8 mouse cellular contexts compared by ENCODE assay signal in genomic region chr10:75316472-75316871, GRCm38 (mm10). TPM values are rescaled to one million over a fixed set of nuclear protein-coding genes. Genes with fewer than 3 reads are reported as not detected.
DNase-seq lines count a peak whose midpoint lies in the region; ATAC-seq lines count a peak whose summit lies in the region.

No protein-coding gene starts in this region.

- DNase-seq in embryonic facial prominence, embryonic 14.5 days (ENCODE audit: low spot score), result peak; percentile 16
- DNase-seq in intestine, embryonic 14.5 days (ENCODE audit: low spot score), result no peak
- DNase-seq in layer of hippocampus, adult 11-12 months (ENCODE audit: low spot score), result no peak
- no peak for DNase-seq in gastrocnemius, adult 18-20 months (ENCODE audit: low spot score)
- DNase-seq in cerebellum, postnatal 14 days, result no peak

- H3K27me3 ChIP-seq in megakaryocyte, embryonic 14.5 days (replicated peaks), result no peaks in the 10 kb centered on the region
- H3K27me3 ChIP-seq in embryonic facial prominence, embryonic 14.5 days (replicated peaks; ENCODE audit: control insufficient read depth, insufficient read depth, low read length), result peaks cover 26% of the 10 kb centered on the region
- peaks cover 21% of the 10 kb centered on the region for H3K27me3 ChIP-seq in intestine, embryonic 14.5 days (replicated peaks; ENCODE audit: control insufficient read depth, insufficient read depth, low read length)

- peak overlapping the region; percentile 72 for H3K4me2 ChIP-seq in embryonic facial prominence, embryonic 14.5 days (ENCODE audit: low read depth, low read length)
- H3K4me2 ChIP-seq in intestine, embryonic 14.5 days (ENCODE audit: low read length), result peak overlapping the region; percentile 73

- no peak overlapping the region for H3K27ac ChIP-seq in embryonic facial prominence, embryonic 14.5 days (replicated peaks; ENCODE audit: low read depth, low read length)
- no peak overlapping the region for H3K27ac ChIP-seq in intestine, embryonic 14.5 days (ENCODE audit: low read depth)

- no peaks in the 10 kb centered on the region for H3K9me3 ChIP-seq in megakaryocyte, embryonic 14.5 days
- no peaks in the 10 kb centered on the region for H3K9me3 ChIP-seq in embryonic facial prominence, embryonic 14.5 days (ENCODE audit: control insufficient read depth, low read length)
- H3K9me3 ChIP-seq in intestine, embryonic 14.5 days (ENCODE audit: control insufficient read depth, low read length), result no peaks in the 10 kb centered on the region

- no peak for ATAC-seq in megakaryocyte, adult 5-6 weeks (ENCODE audit: poor library complexity, severe bottlenecking)
- peak; percentile 9 for ATAC-seq in embryonic facial prominence, embryonic 14.5 days (ENCODE audit: low read depth)
- peak; percentile 28 for ATAC-seq in intestine, embryonic 14.5 days (replicated peaks; ENCODE audit: low FRiP score, low TSS enrichment, low read depth)
- 0 out of 2 replicates have a peak, but pooled peaks have one; percentile 3 for ATAC-seq in monocyte, adult 5-6 weeks (replicated peaks; ENCODE audit: insufficient number of reproducible peaks, low FRiP score, low TSS enrichment, poor library complexity, severe bottlenecking)

- 4% methylated on average over 7 of the region's 9 CpGs for WGBS in embryonic facial prominence, embryonic 14.5 days
- WGBS in intestine, embryonic 14.5 days, result 6% methylated on average over 7 of the region's 9 CpGs

- H3K4me3 ChIP-seq in megakaryocyte, embryonic 14.5 days (replicated peaks), result peak overlapping the region; percentile 99
- H3K4me3 ChIP-seq in embryonic facial prominence, embryonic 14.5 days (ENCODE audit: low read depth, low read length), result peak overlapping the region; percentile 47
- H3K4me3 ChIP-seq in intestine, embryonic 14.5 days (ENCODE audit: low read depth, low read length), result peak overlapping the region; percentile 47

- H3K4me1 ChIP-seq in megakaryocyte, embryonic 14.5 days, result peaks cover 98% of the 10 kb centered on the region
- H3K4me1 ChIP-seq in embryonic facial prominence, embryonic 14.5 days (ENCODE audit: control insufficient read depth, insufficient read depth, low read length), result 0 out of 2 replicates have a peak, but pooled peaks cover 4% of the 10 kb centered on the region
- peaks cover 9% of the 10 kb centered on the region for H3K4me1 ChIP-seq in intestine, embryonic 14.5 days (replicated peaks; ENCODE audit: control insufficient read depth, insufficient read depth, low read length)

- H3K36me3 ChIP-seq in megakaryocyte, embryonic 14.5 days (replicated peaks; ENCODE audit: low read length), result peaks cover 57% of the 10 kb centered on the region
- peaks cover 6% of the 10 kb centered on the region; the same call in 1 of the 2 replicates for H3K36me3 ChIP-seq in embryonic facial prominence, embryonic 14.5 days (ENCODE audit: control insufficient read depth, insufficient read depth, low read length)
- peaks cover 3% of the 10 kb centered on the region; the same call in 1 of the 2 replicates for H3K36me3 ChIP-seq in intestine, embryonic 14.5 days (ENCODE audit: control insufficient read depth, insufficient read depth, low read length)

- peak overlapping the region; percentile 62 for H3K9ac ChIP-seq in embryonic facial prominence, embryonic 14.5 days (ENCODE audit: low read depth, low read length)
- H3K9ac ChIP-seq in intestine, embryonic 14.5 days (ENCODE audit: low read length), result peak overlapping the region; percentile 47

RNA-seq across cellular contexts. Expression of gene Adora2a, which starts 0.2 kb away (rescaled TPM):
- 10.7 and 16.9 TPM in 2 replicates for polyA plus RNA-seq in megakaryocyte, embryonic 14.5 days (2012; ENCODE audit: insufficient read depth, low replicate concordance)
- total RNA-seq in megakaryocyte, adult 5-6 weeks (2015), result 3.3 TPM in 2 replicates
- total RNA-seq in megakaryocyte, adult 5-6 weeks (2017), result 2.6 and 3.0 TPM in 2 replicates
- 4.1 and 5.4 TPM in 2 replicates for polyA plus RNA-seq in embryonic facial prominence, embryonic 14.5 days (2014; fragmentation: Nextera tagmentation; extraction: Ambion mirVana)
- polyA plus RNA-seq in intestine, embryonic 14.5 days (2014; fragmentation: Nextera tagmentation; extraction: Ambion mirVana), result 3.0 and 4.0 TPM in 2 replicates
- 19.5 to 51.1 TPM (median 31.6 TPM) in 3 replicates for total RNA-seq in monocyte, adult 5-6 weeks (2017)
- 1 to 10 TPM in 1 of 2 experiments, under 1 TPM in 1; 0.96 to 1.6 TPM for total RNA-seq in gastrocnemius, adult 18-20 months (2021)

Comparison
In these comparisons a context has a peak if more than half of its experiments do, and no peak if none do; other contexts are left out.
1. H3K4me3 ChIP-seq: peak in every context shown above with its lines; median percentile 99 in megakaryocyte, embryonic 14.5 days; 47 in embryonic facial prominence, embryonic 14.5 days; 47 in intestine, embryonic 14.5 days.